Mouse (Mus musculus): ENCODE measurements around the gene Hmbs. TPM values are rescaled to one million over a fixed set of nuclear protein-coding genes. Genes with fewer than 3 reads are reported as not detected.
"Not testable (repeated sequence)": the region's sequence is repeated elsewhere in the genome, so short reads cannot be mapped to it uniquely, and the experiment has no call there.

Gene Hmbs
- polyA plus RNA-seq, 1 experiment from 2014 or later, result 134 TPM

GRCm38 (mm10) chr9:44341487-44341886 lies 2.5 kb downstream of the Hmbs start:
- DNase-seq (ENCODE audit: low spot score) (no peak), ATAC-seq (ENCODE audit: low FRiP score) (no peak)
- no peaks in the 10 kb centered on the region for H3K9me3 ChIP-seq (ENCODE audit: control insufficient read depth, low read length)
- H3K4me3 ChIP-seq (ENCODE audit: low read depth, low read length), result 0 out of 2 replicates have a peak overlapping the region, but pooled peaks have one; percentile 17
- no peak overlapping the region for H3K4me2 ChIP-seq (replicated peaks; ENCODE audit: low read depth, low read length)
- H3K27me3 ChIP-seq (ENCODE audit: control insufficient read depth, insufficient read depth, low read length), result no peaks in the 10 kb centered on the region
- H3K4me1 ChIP-seq (replicated peaks; ENCODE audit: control insufficient read depth, insufficient read depth, low read length), result peaks cover 8% of the 10 kb centered on the region; the same call in 1 of the 2 replicates
- no peak overlapping the region for H3K27ac ChIP-seq (ENCODE audit: low read depth, low read length)
- H3K9ac ChIP-seq (ENCODE audit: low read depth, low read length), result peak overlapping the region; percentile 34
- H3K36me3 ChIP-seq (ENCODE audit: control insufficient read depth, insufficient read depth, low read length), result peaks cover under 1% of the 10 kb centered on the region; the same call in 1 of the 2 replicates
- WGBS, result 97% methylated on average over 5 of the region's 5 CpGs

- no peak overlapping the region for H3K4me3 ChIP-seq (ENCODE audit: low read depth, low read length)
- no peak overlapping the region for H3K4me2 ChIP-seq (replicated peaks; ENCODE audit: low read depth, low read length)
- DNase-seq (ENCODE audit: low spot score) (no peak), ATAC-seq (ENCODE audit: low FRiP score) (no peak)
- no peaks in the 10 kb centered on the region for H3K9me3 ChIP-seq (ENCODE audit: control insufficient read depth, low read length)
- H3K9ac ChIP-seq (ENCODE audit: low read depth, low read length), result no peak overlapping the region
- 89% methylated on average over 5 of the region's 5 CpGs for WGBS
- H3K4me1 ChIP-seq (replicated peaks; ENCODE audit: control insufficient read depth, insufficient read depth, low read length), result peaks cover 8% of the 10 kb centered on the region; the same call in 1 of the 2 replicates
- H3K36me3 ChIP-seq (ENCODE audit: control insufficient read depth, insufficient read depth, low read length), result peaks cover under 1% of the 10 kb centered on the region; the same call in 1 of the 2 replicates
- H3K27ac ChIP-seq (ENCODE audit: low read depth, low read length), result no peak overlapping the region
- H3K27me3 ChIP-seq (ENCODE audit: control insufficient read depth, insufficient read depth, low read length), result no peaks in the 10 kb centered on the region
Observed at GRCm38 (mm10) chr9:44338574-44338973, 5.5 kb downstream of the Hmbs start.

GRCm38 (mm10) chr9:44337436-44338169 lies 6.4 kb downstream of the Hmbs start:
- ATAC-seq (ENCODE audit: low FRiP score), result no peak
- H3K27ac ChIP-seq (ENCODE audit: low read depth, low read length), result no peak overlapping the region
- H3K4me2 ChIP-seq (replicated peaks; ENCODE audit: low read depth, low read length), result peak overlapping the region; percentile 11; the same call in 1 of the 2 replicates
- H3K4me1 ChIP-seq (replicated peaks; ENCODE audit: control insufficient read depth, insufficient read depth, low read length), result peaks cover 4% of the 10 kb centered on the region; the same call in 1 of the 2 replicates
- H3K36me3 ChIP-seq (ENCODE audit: control insufficient read depth, insufficient read depth, low read length), result peaks cover 8% of the 10 kb centered on the region
- WGBS, result 65% methylated on average over 9 of the region's 9 CpGs
- no peak for DNase-seq (ENCODE audit: low spot score)
- no peaks in the 10 kb centered on the region for H3K9me3 ChIP-seq (ENCODE audit: control insufficient read depth, low read length)
- no peak overlapping the region for H3K9ac ChIP-seq (ENCODE audit: low read depth, low read length)
- H3K27me3 ChIP-seq (ENCODE audit: control insufficient read depth, insufficient read depth, low read length), result no peaks in the 10 kb centered on the region
- H3K4me3 ChIP-seq (ENCODE audit: low read depth, low read length), result peak overlapping the region; percentile 4; the same call in 1 of the 2 replicates

- Histone ChIP-seq H3K9ac (ENCODE audit: low read depth, low read length) (peak overlapping the region; percentile 52), H3K27ac (ENCODE audit: low read depth, low read length) (no peak overlapping the region), H3K4me3 (ENCODE audit: low read depth, low read length) (peak overlapping the region; percentile 89), H3K36me3 (ENCODE audit: control insufficient read depth, insufficient read depth, low read length) (peaks cover 11% of the 10 kb centered on the region), H3K27me3 (ENCODE audit: control insufficient read depth, insufficient read depth, low read length) (no peaks in the 10 kb centered on the region), H3K4me2 (replicated peaks; ENCODE audit: low read depth, low read length) (peak overlapping the region; percentile 78), H3K4me1 (replicated peaks; ENCODE audit: control insufficient read depth, insufficient read depth, low read length) (peaks cover 4% of the 10 kb centered on the region; the same call in 1 of the 2 replicates), H3K9me3 (ENCODE audit: control insufficient read depth, low read length) (no peaks in the 10 kb centered on the region)
- WGBS, result 75% methylated on average over 3 of the region's 3 CpGs
- DNase-seq (ENCODE audit: low spot score) (no peak), ATAC-seq (ENCODE audit: low FRiP score) (no peak)
Observed at GRCm38 (mm10) chr9:44336964-44337363, 7.1 kb downstream of the Hmbs start.

- Histone ChIP-seq H3K36me3 (ENCODE audit: control insufficient read depth, insufficient read depth, low read length) (peaks cover 15% of the 10 kb centered on the region), H3K4me2 (replicated peaks; ENCODE audit: low read depth, low read length) (peak overlapping the region; percentile 78), H3K4me3 (ENCODE audit: low read depth, low read length) (peak overlapping the region; percentile 89), H3K9ac (ENCODE audit: low read depth, low read length) (peak overlapping the region; percentile 52)
- not testable (repeated sequence) for H3K27ac ChIP-seq (ENCODE audit: low read depth, low read length); ATAC-seq (ENCODE audit: low FRiP score); DNase-seq (ENCODE audit: low spot score); H3K27me3 ChIP-seq (ENCODE audit: control insufficient read depth, insufficient read depth, low read length); H3K4me1 ChIP-seq (replicated peaks; ENCODE audit: control insufficient read depth, insufficient read depth, low read length); H3K9me3 ChIP-seq (ENCODE audit: control insufficient read depth, low read length)
- whole genome bisulfite sequencing, result 35% methylated on average over 4 of the region's 4 CpGs
Observed at GRCm38 (mm10) chr9:44336513-44336912, 7.5 kb downstream of the Hmbs start.

- H3K4me2 ChIP-seq (replicated peaks; ENCODE audit: low read depth, low read length), result peak overlapping the region; percentile 78
- DNase-seq (ENCODE audit: low spot score), result no peak
- ATAC-seq (ENCODE audit: low FRiP score), result no peak
- no peaks in the 10 kb centered on the region for H3K9me3 ChIP-seq (ENCODE audit: control insufficient read depth, low read length)
- WGBS, result 2% methylated on average over 5 of the region's 5 CpGs
- peak overlapping the region; percentile 99 for H3K9ac ChIP-seq (ENCODE audit: low read depth, low read length)
- peaks cover 15% of the 10 kb centered on the region for H3K36me3 ChIP-seq (ENCODE audit: control insufficient read depth, insufficient read depth, low read length)
- 0 out of 2 replicates have a peak overlapping the region, but pooled peaks have one; percentile 95 for H3K27ac ChIP-seq (ENCODE audit: low read depth, low read length)
- peak overlapping the region; percentile 89 for H3K4me3 ChIP-seq (ENCODE audit: low read depth, low read length)
- no peaks in the 10 kb centered on the region for H3K27me3 ChIP-seq (ENCODE audit: control insufficient read depth, insufficient read depth, low read length)
- peaks cover 4% of the 10 kb centered on the region; the same call in 1 of the 2 replicates for H3K4me1 ChIP-seq (replicated peaks; ENCODE audit: control insufficient read depth, insufficient read depth, low read length)
Observed at GRCm38 (mm10) chr9:44336093-44336406, 8.0 kb downstream of the Hmbs start.

- ATAC-seq (ENCODE audit: low FRiP score) (no peak), DNase-seq (ENCODE audit: low spot score) (peak; percentile 70)
- under 1% methylated on average over 48 of the region's 50 CpGs for WGBS
- no peaks in the 10 kb centered on the region for H3K27me3 ChIP-seq (ENCODE audit: control insufficient read depth, insufficient read depth, low read length)
- peak overlapping the region; percentile 89 for H3K4me3 ChIP-seq (ENCODE audit: low read depth, low read length)
- H3K27ac ChIP-seq (ENCODE audit: low read depth, low read length), result peak overlapping the region; percentile 95
- no peaks in the 10 kb centered on the region for H3K9me3 ChIP-seq (ENCODE audit: control insufficient read depth, low read length)
- H3K4me1 ChIP-seq (replicated peaks; ENCODE audit: control insufficient read depth, insufficient read depth, low read length), result peaks cover 4% of the 10 kb centered on the region; the same call in 1 of the 2 replicates
- peak overlapping the region; percentile 99 for H3K9ac ChIP-seq (ENCODE audit: low read depth, low read length)
- H3K4me2 ChIP-seq (replicated peaks; ENCODE audit: low read depth, low read length), result peak overlapping the region; percentile 78
- H3K36me3 ChIP-seq (ENCODE audit: control insufficient read depth, insufficient read depth, low read length), result peaks cover 15% of the 10 kb centered on the region
Observed at GRCm38 (mm10) chr9:44335331-44336092, 8.5 kb downstream of the Hmbs start.

GRCm38 (mm10) chr9:44334396-44335330 lies 9.4 kb downstream of the Hmbs start, which contains the start of gene H2afx:
Gene H2afx (plus strand): TSS chr9:44334694.
- no peaks in the 10 kb centered on the region for H3K9me3 ChIP-seq (ENCODE audit: control insufficient read depth, low read length)
- under 1% methylated on average over 91 of the region's 91 CpGs for WGBS
- H3K9ac ChIP-seq (ENCODE audit: low read depth, low read length), result peak within 1 kb of the TSS; percentile 99

More at GRCm38 (mm10) chr9:44334396-44335330, 9.4 kb downstream of the Hmbs start, which contains the start of gene H2afx:
- Histone ChIP-seq H3K4me1 (replicated peaks; ENCODE audit: control insufficient read depth, insufficient read depth, low read length) (peaks cover 4% of the 10 kb centered on the region; the same call in 1 of the 2 replicates), H3K27me3 (ENCODE audit: control insufficient read depth, insufficient read depth, low read length) (no peaks in the 10 kb centered on the region), H3K27ac (ENCODE audit: low read depth, low read length) (peak within 1 kb of the TSS; percentile 95), H3K4me2 (replicated peaks; ENCODE audit: low read depth, low read length) (peak within 1 kb of the TSS; percentile 78), H3K36me3 (ENCODE audit: control insufficient read depth, insufficient read depth, low read length) (peaks cover 15% of the 10 kb centered on the region), H3K4me3 (ENCODE audit: low read depth, low read length) (peak within 1 kb of the TSS; percentile 89)
- ATAC-seq (ENCODE audit: low FRiP score) (peak; percentile 97), DNase-seq (ENCODE audit: low spot score) (peak; percentile 97)

Measured in hindbrain, embryonic 11.5 days (tissue).